Comparison of ENCODE assay signal across 8 mouse cellular contexts in the genomic region with DNA sequence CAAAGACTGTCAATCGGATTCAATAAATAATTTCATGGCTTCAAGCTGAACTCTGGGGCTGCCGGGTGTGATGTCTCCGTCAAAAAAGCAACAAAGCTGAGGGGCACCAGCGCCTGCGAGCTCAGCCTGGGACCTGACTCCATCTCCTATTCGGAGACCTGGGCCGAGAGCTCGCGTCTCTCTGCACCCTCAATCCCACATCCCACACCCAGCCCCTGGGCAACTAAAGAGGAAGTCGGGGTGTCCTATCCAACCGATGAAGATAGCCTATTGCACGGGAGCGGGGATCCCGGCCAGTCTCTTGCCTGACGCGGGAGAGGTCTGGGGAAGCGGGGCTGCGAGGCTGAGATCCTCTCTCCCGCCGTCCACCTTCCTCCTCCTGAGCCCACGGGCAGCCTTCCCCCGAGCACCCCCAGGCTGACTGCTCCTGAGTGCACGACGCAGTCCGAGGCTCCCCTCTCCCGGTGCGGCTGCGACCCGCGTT. TPM values are rescaled to one million over a fixed set of nuclear protein-coding genes. Genes with fewer than 3 reads are reported as not detected.
DNase-seq lines count a peak whose midpoint lies in the region; ATAC-seq lines count a peak whose summit lies in the region.

No protein-coding gene starts in this region.

- DNase-seq in cerebellum, adult 11-12 months: peak; percentile 29
- DNase-seq in cerebellum, adult 8-10 months: no peak
- peak; percentile 29 for DNase-seq in adipocyte (ENCODE audit: low spot score)
- DNase-seq in forebrain, embryonic 10.5 days (ENCODE audit: extremely low spot score, low spot score): peak; percentile 49
- DNase-seq in monocyte, adult 2 months (ENCODE audit: low read depth in 1 of 2, low spot score in 2 of 2): peak; percentile 38 to 42
- DNase-seq in thymus, postnatal 10 days (ENCODE audit: low spot score in 2 of 2): peak; percentile 48 to 52

- ATAC-seq in hindbrain, embryonic 13.5 days (ENCODE audit: low FRiP score): no peak; the same call in 1 of the 2 replicates
- peak; percentile 10 for ATAC-seq in liver, embryonic 12.5 days

- peak overlapping the region; percentile 91 for H3K9ac ChIP-seq in hindbrain, embryonic 13.5 days
- H3K9ac ChIP-seq in liver, embryonic 12.5 days: peak overlapping the region; percentile 76

- WGBS in forebrain, embryonic 10.5 days: 2% methylated on average over 22 of the region's 30 CpGs
- WGBS in hindbrain, embryonic 13.5 days: under 1% methylated on average over 30 of the region's 30 CpGs
- WGBS in liver, embryonic 12.5 days (ENCODE audit: insufficient replicate concordance): 2% methylated on average over 28 of the region's 30 CpGs

- H3K4me2 ChIP-seq in hindbrain, embryonic 13.5 days: peak overlapping the region; percentile 72
- H3K4me2 ChIP-seq in liver, embryonic 12.5 days: peak overlapping the region; percentile 91

- no peaks in the 10 kb centered on the region for H3K36me3 ChIP-seq in forebrain, embryonic 10.5 days (replicated peaks)
- H3K36me3 ChIP-seq in hindbrain, embryonic 13.5 days: no peaks in the 10 kb centered on the region
- H3K36me3 ChIP-seq in liver, embryonic 12.5 days: no peaks in the 10 kb centered on the region

- H3K9me3 ChIP-seq in forebrain, embryonic 10.5 days: no peaks in the 10 kb centered on the region
- H3K9me3 ChIP-seq in hindbrain, embryonic 13.5 days: no peaks in the 10 kb centered on the region
- H3K9me3 ChIP-seq in liver, embryonic 12.5 days (replicated peaks): no peaks in the 10 kb centered on the region

- H3K4me3 ChIP-seq in forebrain, embryonic 10.5 days: peak overlapping the region; percentile 87
- H3K4me3 ChIP-seq in hindbrain, embryonic 13.5 days: peak overlapping the region; percentile 77
- H3K4me3 ChIP-seq in liver, embryonic 12.5 days: peak overlapping the region; percentile 72

- H3K27me3 ChIP-seq in forebrain, embryonic 10.5 days (ENCODE audit: poor library complexity, severe bottlenecking): peaks cover 34% of the 10 kb centered on the region
- H3K27me3 ChIP-seq in hindbrain, embryonic 13.5 days: no peaks in the 10 kb centered on the region
- H3K27me3 ChIP-seq in liver, embryonic 12.5 days (replicated peaks): peaks cover 43% of the 10 kb centered on the region

- H3K4me1 ChIP-seq in forebrain, embryonic 10.5 days: peaks cover 23% of the 10 kb centered on the region
- peaks cover 28% of the 10 kb centered on the region for H3K4me1 ChIP-seq in hindbrain, embryonic 13.5 days (replicated peaks)
- H3K4me1 ChIP-seq in liver, embryonic 12.5 days: peaks cover 33% of the 10 kb centered on the region

- H3K27ac ChIP-seq in forebrain, embryonic 10.5 days: peak overlapping the region; percentile 87
- peak overlapping the region; percentile 92 for H3K27ac ChIP-seq in hindbrain, embryonic 13.5 days
- peak overlapping the region; percentile 50; the same call in 1 of the 2 replicates for H3K27ac ChIP-seq in liver, embryonic 12.5 days

RNA-seq across cellular contexts. Expression of a gene that starts 0.7 kb away (rescaled TPM):
- polyA plus RNA-seq in forebrain, embryonic 10.5 days (2016; fragmentation: Nextera tagmentation; extraction: Ambion mirVana): 13.8 and 15.2 TPM in 2 replicates
- 20.9 and 21.1 TPM in 2 replicates for polyA plus RNA-seq in hindbrain, embryonic 13.5 days (2015; fragmentation: Nextera tagmentation; extraction: Ambion mirVana)
- 4.5 and 6.1 TPM in 2 replicates for polyA plus RNA-seq in liver, embryonic 12.5 days (2016; fragmentation: Nextera tagmentation; extraction: Ambion mirVana)
